Mouse (Mus musculus): ENCODE data around the gene Mfsd6. TPM values are rescaled to one million over a fixed set of nuclear protein-coding genes. Genes with fewer than 3 reads are reported as not detected.
"Not testable (repeated sequence)": the region's sequence is repeated elsewhere in the genome, so short reads cannot be mapped to it uniquely, and the experiment has no call there.

Gene Mfsd6
- total RNA-seq, 2 experiments from 2014 or later, result 2.8 to 8.3 TPM

DNA sequence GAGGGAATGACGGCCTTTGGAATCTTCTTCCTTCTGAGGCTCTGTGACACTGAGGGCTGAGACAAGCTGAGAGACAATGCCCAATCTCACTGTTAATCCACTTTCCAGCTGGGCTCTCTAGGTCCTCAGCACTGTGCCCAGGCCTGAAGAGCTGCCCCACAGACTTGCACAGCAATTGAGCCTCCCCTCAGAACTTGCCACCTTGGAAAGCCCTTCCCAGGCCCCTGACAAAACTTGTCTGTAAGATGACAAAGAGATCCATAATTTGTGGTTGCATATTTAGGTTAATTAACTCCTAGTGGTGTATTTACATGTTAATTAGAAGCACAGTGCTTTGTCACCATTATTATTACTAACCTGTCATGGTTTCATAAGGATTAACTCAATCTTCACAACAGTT lies 12.8 kb downstream of the Mfsd6 start:
- no peak for ATAC-seq (replicated peaks; ENCODE audit: low FRiP score, poor library complexity, severe bottlenecking)

DNA sequence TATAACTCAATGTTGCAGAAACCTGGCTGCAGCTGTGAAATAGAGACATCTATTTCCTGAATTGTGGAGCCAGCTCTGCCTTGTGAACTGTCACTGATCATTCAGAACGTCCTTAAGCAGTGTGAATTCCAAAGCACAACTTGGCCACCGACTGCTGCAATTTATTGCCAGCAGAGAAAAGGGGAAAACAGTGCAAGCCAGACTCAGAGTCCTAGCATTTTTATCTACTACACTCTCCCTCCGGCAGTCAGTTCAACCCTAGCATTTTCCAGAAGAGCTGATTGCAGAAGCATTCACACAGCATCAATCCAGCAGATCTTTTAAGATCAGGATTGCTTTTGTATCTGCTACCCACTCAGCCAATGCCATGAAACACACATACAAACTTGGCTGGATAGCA lies 13.2 kb downstream of the Mfsd6 start:
- ATAC-seq (replicated peaks; ENCODE audit: low FRiP score, poor library complexity, severe bottlenecking), result no peak

- ATAC-seq (replicated peaks; ENCODE audit: low FRiP score, poor library complexity, severe bottlenecking), result no peak
Observed at GRCm38 (mm10) chr1:52708745-52709144, 18.5 kb downstream of the Mfsd6 start.

DNA sequence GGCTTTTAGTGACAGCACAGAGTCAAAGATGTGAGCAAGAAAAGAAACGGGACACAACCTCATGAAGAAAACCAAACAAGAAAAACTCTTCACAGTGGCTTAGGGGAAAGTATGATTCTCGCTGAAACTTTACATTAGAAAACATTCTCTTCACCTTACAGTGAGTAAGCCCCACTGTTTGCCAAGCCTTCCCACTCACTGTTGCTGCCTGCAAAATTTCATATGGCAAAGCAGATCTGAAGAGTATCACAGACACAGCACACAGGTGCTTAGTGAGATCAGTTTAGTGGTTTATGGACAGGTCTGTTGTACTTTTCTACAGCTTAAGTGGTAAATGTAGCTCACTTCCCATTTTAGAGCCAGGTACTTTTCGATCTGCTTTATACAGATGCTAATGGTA lies 20.2 kb downstream of the Mfsd6 start:
- ATAC-seq (replicated peaks; ENCODE audit: low FRiP score, poor library complexity, severe bottlenecking), result no peak

DNA sequence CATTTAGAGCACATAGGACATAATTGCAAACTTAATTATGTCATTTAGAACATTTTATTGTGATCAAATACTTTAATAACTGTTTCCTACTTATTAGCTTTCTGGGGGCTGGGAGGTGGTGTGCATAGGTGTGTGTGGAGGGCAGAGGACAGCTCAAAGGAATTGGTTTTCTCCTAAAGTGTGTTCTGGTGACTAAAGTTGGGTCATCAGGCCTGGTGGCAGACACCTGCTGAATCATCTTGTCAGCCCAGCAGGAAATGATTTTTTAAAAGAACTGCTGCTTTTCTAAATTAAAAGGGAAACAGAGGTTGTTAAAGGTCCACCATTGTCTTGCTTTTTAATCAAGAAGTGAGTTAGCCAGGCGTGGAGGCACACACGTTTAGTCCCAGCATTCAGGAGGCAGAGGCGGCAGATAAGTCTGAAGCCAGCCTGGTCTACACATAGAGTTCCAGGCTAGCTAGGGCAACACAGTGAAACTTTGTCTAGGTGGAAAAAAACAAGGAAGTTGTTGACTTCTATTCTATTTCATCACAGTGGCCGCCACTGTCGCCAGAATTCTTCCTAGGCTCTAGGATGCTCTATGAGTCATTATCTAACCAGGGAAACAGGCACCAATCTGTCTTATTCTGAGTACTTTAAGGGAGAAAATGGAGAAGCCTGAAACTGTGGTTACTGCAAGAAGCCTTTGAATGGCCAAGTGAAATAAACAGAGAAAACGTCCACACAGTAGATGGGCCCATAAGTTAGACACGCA lies 24.3 kb downstream of the Mfsd6 start:
- ATAC-seq (replicated peaks; ENCODE audit: low FRiP score, poor library complexity, severe bottlenecking), result no peak

DNA sequence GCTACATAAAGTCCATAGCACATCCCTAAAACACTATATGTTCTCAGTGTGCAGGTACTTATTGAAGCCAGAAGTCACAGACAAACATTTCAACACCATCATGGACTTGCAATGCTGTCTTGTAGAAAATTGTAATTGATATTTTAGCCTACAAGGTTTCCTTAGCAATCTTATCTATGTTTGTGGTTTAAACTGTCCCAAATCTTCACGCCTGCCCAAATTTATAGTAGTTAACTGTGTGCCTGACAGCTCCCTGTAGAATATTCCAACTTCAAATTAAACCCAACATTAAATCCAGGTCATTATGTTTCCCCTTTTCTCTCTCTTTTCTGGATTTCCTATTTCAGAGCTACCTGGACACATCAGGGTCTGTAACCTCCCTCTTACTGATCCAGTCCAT lies 25.3 kb downstream of the Mfsd6 start:
- no peak for ATAC-seq (replicated peaks; ENCODE audit: low FRiP score, poor library complexity, severe bottlenecking)

DNA sequence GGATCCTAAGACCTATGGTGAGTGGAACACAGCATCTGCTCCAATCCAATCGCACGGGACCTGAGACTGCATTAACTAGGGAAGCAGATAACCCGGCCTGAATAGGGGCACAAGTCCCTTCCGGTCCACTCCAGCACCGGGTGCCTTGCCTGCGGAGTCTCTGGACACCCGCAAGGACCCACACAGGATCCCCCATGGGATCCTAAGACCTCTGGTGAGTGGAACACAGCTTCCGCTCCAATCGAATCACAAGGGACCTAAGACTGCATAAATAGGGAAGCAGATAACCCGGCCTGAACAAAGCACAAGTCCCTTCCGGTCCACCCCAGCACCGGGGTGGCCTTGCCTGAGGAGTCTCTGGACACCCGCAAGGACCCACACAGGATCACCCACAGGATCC lies 32.8 kb downstream of the Mfsd6 start:
- not testable (repeated sequence) for ATAC-seq (replicated peaks; ENCODE audit: low FRiP score, poor library complexity, severe bottlenecking)

GRCm38 (mm10) chr1:52687636-52688035 lies 39.6 kb downstream of the Mfsd6 start:
- no peak for ATAC-seq (replicated peaks; ENCODE audit: low FRiP score, poor library complexity, severe bottlenecking)

DNA sequence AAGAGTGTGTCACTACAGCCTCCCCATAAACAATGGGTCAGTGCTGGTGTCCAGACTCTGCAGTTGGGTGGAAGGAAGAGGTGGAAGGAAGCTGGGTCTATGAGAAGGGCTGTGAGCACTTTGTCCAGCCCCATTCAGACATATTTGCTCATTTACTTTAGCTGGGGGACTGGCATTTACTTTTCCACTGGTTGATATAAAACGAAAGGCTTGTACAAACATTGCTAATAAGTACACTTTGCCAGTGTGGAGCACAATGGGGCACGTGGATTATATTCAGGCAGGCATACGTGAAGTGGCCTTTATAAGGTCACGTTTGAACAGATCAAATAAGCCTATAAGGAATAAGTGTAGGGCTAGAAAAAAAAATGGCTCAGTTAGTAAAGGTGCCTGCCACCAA lies 43.7 kb downstream of the Mfsd6 start:
- ATAC-seq (replicated peaks; ENCODE audit: low FRiP score, poor library complexity, severe bottlenecking), result no peak

- ATAC-seq (replicated peaks; ENCODE audit: low FRiP score, poor library complexity, severe bottlenecking), result no peak
Observed at GRCm38 (mm10) chr1:52676621-52677020, 50.6 kb downstream of the Mfsd6 start.

DNA sequence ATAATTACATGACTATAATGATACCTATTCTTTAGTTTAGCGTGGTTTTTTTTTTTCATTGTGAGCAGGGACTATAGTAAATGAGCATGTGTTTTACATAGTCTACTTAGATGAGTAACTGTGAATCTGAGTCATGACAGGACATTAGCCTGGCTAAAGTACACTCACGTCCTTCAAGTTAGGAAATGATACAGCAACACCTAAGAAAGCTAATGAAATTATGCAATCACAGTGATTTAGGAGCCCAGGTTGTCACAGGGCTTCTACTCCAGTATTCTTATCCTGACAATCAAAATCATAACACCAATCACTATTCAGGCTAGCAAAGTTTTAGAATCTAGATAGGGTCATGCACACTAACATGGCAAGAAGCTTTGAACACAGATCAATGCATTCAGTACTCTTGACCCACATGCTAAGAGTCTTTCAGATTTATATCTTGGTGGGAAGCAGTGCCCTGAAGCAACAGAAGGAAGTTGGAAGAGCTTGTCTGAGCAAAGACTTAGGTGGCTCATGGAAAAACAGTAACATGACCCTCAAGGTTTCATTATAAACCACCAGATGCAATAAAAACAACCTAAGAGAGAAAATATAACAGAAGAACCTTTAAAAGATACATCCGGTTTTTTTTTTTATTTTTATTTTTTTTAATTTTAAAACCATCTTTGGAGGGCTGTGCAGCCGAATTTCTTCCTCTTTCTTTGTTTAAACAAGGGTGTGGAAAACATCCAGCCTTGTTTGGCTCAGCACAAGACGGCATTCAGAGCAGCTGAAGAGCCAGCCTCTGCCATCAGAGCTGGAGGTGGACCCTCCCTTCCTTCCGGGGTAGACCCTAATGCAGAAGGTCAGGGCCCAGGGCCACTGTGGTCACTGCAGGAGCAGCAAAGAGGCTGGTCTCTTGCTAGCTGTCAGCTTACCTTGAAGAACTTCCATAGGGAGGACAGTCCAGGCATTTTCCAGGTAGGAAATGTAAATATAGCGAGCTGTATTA lies 51.4 kb downstream of the Mfsd6 start:
- ATAC-seq (replicated peaks; ENCODE audit: low FRiP score, poor library complexity, severe bottlenecking), result no peak

DNA sequence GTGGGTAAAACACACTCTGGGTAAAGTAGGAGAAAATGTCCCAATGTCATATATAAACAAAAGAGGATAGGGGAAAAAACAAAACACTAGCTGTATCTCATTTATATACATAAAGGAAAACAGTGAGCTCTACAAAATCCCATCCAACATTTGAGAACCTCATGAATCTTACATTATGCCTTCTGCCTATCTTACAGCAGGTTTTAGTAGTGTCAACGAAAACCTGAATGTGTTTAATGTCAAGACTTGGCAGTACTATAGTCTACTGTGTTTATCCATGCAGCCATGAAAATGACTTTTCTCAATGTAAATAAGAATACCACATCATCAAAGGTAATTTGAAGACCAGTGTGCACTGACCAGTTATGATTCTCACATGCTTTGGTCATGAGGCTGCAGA lies 57.3 kb downstream of the Mfsd6 start:
- ATAC-seq (replicated peaks; ENCODE audit: low FRiP score, poor library complexity, severe bottlenecking), result no peak

- no peak for ATAC-seq (replicated peaks; ENCODE audit: low FRiP score, poor library complexity, severe bottlenecking)
Observed at GRCm38 (mm10) chr1:52668743-52669323, 58.4 kb downstream of the Mfsd6 start.

DNA sequence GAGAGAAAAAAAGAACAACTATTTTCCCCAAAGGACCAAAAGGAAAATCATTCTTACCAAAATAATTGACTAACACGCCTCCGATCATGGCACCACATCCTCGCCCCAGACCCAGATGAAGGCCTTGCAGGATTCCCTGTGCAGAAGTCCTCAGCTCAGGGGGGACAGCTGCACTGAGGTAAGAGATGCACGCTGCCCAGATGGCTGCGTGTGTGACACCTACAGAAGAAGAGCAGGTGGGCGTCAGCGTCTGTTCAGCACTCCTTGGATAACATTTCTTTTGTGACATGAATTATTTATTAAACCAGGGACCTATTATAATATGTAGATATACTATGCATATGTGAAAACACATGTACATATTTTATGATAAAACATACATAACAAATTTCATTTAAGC lies 64.0 kb downstream of the Mfsd6 start:
- ATAC-seq (replicated peaks; ENCODE audit: low FRiP score, poor library complexity, severe bottlenecking), result no peak

DNA sequence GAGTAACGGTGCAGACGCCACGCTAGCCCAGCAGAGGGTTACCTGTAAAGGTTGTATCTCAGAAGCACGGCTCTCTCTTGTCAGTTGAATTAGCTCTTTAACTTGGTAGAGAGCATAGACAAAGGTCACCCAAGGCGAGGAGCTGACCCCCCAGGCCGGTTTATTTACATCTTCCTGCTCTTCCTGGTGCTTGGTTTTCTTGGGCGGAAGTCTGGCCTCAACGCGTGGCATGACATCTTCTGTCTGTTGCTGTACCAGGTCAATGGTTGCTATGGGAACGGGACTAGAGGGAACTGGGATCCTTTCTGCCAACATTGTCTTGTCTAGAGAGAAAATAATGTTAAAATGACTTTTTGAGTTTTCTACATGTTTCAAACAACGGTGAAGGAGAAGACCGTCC lies 66.5 kb downstream of the Mfsd6 start:
- no peak for ATAC-seq (replicated peaks; ENCODE audit: low FRiP score, poor library complexity, severe bottlenecking)

DNA sequence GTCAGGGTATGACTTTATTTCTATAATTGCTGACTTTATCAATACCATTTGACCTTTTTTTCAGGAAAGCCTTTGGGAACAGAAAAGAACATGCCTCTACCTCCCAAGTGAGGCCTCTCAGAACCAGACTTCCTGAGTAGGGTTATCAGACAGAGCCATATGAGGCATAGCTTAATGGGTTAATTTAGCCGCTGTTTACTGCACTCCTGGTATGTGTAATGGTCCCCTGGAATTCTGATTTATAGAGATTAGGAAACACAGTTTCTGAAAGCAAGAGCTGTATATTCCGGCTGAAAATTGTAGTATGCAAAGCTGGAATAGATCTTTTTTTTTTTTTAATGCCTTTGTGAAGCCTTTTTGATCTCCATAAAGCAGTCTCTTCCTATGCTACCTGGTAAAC lies 67.0 kb downstream of the Mfsd6 start:
- no peak for ATAC-seq (replicated peaks; ENCODE audit: low FRiP score, poor library complexity, severe bottlenecking)

- no peak for ATAC-seq (replicated peaks; ENCODE audit: low FRiP score, poor library complexity, severe bottlenecking)
Observed at GRCm38 (mm10) chr1:52658160-52658559, 69.1 kb downstream of the Mfsd6 start.

DNA sequence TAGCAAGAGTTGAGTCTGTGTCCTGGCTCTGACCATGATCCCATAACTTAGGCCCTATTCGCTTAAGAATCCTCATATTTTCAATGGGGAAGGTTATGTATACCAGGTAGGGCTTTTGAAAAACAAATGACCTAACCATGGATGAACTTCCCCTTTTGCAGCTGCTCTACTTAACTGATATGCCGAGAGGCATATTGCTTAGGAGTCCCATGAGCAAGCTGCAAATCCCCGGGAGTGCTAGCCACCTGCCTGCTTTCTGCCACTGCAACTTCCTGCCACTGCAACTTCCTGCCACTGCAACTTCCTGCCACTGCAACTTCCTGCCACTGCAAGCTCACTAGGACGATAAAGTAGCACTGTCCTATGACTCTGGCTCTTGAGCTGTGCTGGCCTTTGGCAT lies 72.1 kb downstream of the Mfsd6 start:
- ATAC-seq (replicated peaks; ENCODE audit: low FRiP score, poor library complexity, severe bottlenecking), result no peak

- ATAC-seq (replicated peaks; ENCODE audit: low FRiP score, poor library complexity, severe bottlenecking), result no peak
Observed at GRCm38 (mm10) chr1:52653366-52653765, 73.9 kb downstream of the Mfsd6 start.

DNA sequence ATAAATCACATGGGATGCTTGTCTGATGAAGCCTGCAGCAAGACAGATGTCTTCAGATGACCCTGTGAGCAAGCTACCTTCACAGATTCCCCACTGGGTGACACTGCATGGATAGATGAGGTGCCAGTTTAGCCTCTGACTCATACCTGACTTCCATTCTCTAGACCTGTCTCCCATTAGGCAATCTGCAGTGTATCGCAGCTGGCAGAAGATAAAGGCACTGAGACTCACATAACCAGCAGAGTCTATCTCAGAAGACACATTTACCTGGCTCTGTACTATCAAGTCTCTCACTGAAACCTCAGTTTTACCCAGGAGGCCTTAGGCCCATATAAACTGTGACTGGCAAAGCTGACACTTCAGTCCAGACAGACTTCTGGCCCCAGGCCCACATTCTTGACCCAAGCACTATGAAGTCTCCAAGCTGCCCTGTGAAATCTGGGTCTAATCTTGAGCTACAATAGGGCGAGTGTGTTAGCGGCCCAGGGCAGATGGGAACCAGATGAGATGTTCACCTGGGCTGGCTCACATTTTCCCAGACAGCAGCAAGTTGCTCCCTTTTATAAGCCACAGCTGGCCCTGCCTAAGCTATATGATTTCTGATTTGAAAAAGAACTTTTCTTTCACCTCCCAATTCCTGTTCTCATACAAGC lies 74.5 kb downstream of the Mfsd6 start:
- no peak for ATAC-seq (replicated peaks; ENCODE audit: low FRiP score, poor library complexity, severe bottlenecking)

All from erythroblast, adult 5-6 weeks (primary cell).